Mouse (Mus musculus) ovary, postnatal 10 days (tissue): ENCODE measurements at regions not wholly inside any gene's neighbourhood (a gene's known extent, or its start where the extent isn't known, plus 50 kb on each side); places are given as distances from the start of the nearest gene placed in this dataset.

ENCODE experiments used
- DNase-seq: peaks from one replicate; pipeline ENCODE4 v3.0.0; 2022; ENCODE audit warnings: low spot score

DNA sequence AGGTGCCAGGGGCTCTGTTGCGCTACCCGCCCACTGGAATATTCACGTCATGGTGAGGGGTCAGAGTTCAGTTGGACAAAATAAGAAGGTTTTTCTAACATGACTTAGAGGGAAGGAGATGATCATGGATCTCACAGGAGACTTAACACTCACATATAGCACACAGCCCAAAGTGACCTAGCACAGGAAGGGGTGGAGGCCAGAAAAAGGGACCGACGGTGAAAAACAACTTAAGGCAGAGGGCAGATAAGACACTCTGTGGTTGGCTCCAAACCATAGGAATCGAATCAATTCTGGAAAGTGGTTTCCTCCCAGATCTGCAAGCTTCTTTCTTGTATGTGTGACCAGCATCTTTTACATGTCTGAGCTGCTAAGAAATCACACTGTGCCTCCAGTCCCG is 192.9 kb upstream of the 4930412O13Rik start:
- DNase-seq = no peak

DNA sequence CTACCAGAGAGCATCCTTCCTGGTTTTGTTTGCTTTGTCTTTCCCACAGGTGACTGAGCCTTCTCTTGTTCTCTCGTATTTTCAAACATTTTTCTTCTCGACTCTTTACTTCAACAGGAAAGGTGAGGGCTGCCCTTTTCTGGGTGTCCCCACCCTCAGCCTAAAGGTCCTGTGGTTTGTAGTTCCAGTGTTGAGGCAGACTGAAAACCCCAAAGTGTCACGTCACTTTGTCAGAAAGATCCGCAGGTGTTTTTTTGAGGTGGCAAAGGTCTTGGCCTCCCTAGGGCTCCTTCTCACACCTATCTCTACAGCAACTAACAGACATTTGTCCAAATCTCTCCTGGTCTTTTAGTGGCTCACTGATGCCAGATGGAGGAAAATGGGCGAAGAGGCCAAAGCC is 191.5 kb upstream of the 4930412O13Rik start:
- no peak for DNase-seq

DNA sequence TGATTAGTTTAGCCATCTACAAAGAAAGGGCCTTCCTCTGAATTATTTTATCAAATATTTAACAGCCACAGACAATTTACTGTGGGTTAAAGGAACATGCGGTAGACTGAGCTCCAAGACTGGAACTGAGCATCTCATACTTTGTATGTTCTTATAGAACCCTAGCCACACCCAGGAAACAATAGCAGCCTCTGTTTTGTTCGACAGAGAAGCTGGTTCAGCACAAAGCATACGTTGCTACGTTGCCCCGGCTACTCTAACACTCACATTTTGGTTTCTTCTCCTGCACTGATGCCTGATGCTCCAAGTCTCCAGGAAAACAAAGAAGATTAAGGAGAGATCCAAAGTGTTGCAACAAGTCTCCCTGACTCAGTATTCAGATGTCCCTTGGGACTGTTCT is 189.5 kb upstream of the 4930412O13Rik start:
- DNase-seq = no peak

DNA sequence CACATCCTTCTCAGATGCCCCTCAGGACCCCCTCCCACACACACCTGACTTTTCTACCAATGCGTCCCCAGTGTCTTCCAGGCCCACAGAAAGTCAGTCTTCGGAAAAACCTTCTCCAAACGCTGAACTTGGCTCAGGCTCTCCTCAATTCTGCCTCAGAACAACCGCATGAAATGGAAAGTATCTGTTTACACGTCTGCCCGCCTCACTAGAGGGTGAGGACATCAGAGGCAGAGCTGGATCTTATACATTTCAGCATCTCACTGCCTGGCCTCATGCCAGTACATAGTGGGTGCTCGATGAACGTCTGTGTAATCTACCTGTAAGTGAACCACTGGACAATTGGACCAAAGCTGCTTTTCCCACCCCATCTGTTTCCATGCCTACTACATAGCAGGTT is 189.1 kb upstream of the 4930412O13Rik start:
- no peak for DNase-seq

DNA sequence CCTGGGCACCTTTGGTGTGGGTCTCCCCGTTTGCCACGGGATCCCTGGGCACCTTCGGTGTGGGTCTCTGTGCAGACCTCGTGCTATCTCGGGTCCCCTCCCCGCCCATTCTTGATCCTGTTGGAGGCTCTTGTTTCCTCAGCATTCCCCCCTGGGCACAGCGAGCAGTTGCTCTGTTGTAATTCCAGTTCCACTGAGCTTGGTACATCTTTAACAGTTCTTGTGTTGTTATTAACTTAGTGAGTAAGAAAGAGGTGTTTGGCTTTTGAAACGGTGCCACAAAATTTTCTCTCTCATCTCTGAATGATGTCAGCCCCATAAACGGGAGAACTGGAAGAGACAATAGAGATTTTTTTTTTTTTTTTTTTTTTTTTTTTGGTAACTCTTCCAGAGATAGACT is 187.7 kb upstream of the 4930412O13Rik start:
- no peak for DNase-seq

DNA sequence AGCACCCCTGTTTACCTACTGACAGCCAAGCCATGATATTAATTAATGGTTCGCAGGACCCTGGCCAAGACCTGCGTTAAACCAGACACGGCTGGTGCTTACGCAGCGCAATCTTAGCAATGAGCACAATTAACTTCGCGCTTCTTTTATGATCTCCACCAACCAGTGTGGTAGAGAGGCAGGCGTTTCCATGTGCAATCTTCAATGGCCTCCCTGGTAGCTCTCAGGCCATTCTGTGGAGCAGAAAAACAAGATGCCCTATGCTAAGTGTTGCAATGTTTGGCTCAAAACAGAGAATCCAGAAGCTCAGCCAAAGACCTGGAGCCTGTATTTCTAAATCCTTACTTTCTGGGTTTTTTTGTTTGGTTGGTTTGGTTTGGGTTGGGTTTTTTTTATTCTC is 186.9 kb upstream of the 4930412O13Rik start:
- DNase-seq = no peak

DNA sequence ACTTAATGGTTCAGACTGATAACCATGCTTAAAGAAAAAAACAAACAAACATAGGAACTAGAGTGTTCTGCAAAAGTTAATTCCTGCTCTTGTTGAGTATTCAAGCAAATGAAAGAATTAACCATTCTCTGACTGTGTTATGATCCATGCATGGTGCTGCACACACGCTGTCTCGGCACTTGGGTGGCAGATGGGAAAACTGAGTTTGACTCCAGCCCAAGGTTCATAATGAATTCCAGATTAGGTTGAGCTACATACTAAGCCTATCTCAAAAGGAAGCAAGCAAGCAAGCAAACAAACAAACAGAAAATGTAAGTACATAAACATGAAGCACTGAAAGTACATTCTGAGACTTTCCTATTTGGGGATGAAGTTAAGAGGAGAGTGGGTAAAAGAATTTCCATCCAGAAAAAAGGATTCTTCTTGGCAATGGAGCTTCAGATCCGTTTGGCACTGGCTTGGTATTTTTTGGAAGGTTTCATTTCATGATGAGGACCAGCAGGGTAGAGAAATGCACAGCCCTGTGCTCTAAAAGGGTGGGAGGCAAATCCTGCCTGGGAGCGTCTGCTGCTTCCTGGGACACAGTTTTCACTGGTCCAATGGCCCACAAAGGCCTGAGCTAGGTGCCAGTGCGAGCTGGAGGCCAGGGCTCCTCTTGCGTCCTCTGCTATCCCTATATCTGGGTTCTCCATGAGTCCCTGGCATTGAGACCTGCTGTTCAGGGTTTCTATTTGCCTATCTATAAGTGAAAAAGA is 183.3 kb upstream of the 4930412O13Rik start:
- no peak for DNase-seq

DNA sequence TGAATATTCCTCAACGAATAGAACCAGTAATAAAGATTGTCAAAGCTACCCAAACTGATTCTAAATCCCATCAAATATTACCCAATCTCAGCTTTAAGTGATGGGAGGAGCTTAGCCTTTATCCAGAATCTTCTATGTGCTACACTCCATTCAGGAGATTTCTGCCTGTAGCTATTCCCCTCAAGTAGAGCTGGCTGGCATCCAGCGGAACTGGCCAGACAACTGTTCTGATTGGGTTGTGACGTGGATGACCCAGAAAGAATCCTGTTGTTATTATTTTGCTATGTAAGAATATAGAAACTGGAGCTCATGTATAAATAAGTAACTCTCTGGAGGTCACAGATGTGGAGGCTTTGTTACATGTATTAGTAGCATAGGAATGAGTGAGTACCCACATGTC is 176.8 kb upstream of the 4930412O13Rik start:
- no peak for DNase-seq

DNA sequence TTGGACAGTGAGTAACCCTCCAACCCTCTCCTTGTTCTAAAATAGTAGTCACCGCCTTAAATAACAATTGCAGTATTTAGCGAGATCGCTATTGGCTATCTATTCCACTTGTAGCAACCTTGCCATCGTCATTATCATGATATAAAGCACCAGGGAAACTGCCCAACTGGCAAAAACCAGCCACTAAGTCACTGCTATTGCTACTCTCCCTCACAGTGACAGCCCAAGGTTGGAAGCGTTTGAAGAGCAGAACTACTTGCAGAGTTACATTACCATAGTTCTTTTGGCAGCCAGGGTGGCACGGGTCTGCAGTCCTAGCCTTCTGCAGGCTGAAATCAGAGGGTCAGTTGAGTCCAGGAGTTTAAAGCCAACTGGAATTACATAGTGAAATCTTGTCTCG is 171.6 kb upstream of the 4930412O13Rik start:
- DNase-seq = no peak

DNA sequence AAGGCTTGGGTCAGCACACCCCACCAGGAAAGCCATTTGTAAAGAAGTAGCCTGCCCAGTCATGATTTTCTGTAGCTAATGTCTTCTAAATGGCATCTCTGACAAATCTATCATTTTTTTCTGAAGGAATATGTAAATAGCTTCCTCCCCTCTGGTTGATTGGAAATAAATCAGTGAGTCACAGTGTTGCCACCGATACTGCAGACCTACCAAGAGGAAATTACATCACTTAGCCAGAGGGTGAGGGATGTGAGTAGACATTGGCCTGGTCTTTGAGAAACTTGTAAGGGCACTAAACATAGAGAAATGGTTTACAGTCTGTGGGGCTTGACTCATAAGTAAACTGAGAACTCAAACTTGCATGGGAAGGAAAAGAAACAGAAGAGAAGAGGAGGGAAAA is 163.1 kb upstream of the 4930412O13Rik start:
- no peak for DNase-seq

DNA sequence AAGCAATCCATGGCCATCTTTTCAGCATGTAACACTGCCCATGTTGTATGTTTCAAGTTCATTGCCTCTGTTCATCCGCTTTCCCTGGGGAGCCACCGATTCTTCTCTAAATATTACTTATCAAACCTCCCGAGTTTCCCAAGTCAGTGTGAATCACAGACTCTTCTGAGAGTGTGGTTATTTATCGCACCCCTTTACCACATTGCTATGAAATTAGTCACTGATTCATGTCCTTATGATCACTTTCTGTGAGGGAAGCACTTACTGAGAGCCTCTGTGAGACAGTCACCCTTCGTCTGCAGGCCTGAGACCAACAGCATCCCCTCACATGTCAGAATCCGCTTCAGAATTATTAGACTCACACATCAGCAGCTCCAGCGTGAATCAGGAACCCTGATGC is 147.8 kb upstream of the 4930412O13Rik start:
- DNase-seq = no peak

DNA sequence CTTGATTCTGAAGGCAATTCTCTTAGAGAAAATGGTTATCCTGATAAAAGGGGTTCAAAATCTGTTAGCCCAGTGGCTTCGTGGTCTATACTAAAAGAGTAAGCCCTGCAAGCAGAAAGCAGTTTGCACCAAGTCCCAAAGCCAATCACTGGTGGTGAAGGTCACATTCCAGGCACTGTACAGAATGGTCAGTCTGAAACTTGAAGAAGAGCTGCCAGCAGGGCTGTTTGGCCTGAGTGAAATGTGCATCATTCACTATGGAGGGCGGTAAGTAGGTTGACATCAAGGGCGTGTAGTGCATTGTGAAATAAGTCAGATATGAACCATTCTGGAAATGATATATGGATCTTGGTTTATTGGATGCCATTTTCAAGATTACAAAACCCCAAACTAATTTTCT is 136.9 kb upstream of the 4930412O13Rik start:
- no peak for DNase-seq

DNA sequence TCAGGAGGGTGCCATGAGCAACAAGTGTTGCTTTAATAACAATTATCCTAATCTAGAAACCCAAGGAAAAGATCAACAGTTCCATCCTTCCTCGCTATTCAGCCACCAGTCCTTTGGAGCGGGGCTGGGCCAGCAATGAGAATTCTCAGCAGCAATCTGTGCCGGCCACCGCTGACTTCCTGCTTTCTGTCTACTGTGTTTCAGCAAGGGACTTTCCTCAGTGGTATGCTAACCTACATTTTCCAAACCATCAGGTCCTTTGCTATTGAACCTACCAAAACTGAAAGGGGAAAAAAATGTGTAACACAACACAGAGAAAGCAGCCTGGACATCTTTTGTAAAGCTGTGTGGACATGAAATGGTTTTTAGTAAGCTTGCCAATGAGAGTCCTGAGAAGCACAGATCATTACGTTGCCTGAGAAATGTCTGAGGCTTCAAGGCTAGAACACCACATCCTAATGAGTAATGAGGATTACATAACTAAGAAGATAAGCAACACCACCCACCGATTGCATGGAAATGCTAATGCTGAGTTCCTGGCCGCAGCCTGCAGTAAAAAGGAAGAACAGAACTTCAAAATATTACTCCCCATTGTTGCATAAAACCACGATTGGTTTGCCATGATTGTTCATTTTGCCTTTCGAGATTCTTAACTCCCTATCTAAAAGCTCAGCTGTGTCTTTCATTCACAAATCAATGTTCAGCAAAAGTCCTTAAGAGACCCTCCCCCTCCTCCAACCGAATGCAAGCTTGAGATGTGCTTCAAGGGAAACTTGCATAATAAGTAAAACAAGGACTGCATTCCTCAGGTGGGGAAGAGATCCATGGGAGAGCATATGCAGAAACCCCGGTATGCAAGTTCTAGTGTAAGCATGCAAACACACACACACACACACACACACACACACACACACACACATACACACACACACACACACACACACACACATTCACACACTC is 130.9 kb upstream of the 4930412O13Rik start:
- DNase-seq = no peak

DNA sequence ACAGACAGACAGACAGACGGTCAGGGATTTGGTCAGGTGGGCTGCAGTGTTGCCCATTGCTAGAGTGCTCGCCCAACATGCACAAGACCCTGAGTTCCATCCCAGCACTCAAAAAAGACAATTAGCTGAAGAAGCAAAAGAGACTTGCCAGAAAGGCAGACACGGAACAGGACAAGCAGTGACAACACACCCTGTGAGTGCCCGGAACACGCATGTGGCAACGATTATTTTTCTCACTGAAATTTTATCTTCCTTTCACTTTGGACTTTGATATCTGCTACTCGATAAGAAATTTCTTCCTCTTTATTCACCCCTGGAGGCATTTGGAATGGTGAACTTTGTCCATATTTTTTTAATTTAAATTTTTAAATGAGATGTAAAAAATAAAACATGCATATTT is 127.4 kb upstream of the 4930412O13Rik start:
- DNase-seq = no peak

DNA sequence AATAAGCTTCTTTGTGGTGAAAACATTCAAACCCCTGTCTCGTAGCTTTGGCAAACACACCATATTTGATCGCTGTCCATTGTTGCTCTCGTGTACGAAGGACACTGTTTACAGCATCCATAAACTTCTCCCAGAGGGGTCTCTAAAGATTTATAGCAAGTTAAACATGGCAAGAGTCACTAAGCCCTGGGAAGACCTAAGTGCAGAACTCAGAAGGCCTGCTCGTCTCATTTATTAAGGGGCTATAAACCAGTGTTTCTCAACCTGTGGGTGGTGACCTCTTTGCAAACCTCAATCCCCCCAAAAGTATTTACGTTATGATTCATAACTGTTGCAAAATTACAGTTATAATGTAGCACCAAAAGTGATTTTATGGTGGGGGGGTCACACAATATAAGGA is 126.9 kb upstream of the 4930412O13Rik start:
- DNase-seq = no peak

DNA sequence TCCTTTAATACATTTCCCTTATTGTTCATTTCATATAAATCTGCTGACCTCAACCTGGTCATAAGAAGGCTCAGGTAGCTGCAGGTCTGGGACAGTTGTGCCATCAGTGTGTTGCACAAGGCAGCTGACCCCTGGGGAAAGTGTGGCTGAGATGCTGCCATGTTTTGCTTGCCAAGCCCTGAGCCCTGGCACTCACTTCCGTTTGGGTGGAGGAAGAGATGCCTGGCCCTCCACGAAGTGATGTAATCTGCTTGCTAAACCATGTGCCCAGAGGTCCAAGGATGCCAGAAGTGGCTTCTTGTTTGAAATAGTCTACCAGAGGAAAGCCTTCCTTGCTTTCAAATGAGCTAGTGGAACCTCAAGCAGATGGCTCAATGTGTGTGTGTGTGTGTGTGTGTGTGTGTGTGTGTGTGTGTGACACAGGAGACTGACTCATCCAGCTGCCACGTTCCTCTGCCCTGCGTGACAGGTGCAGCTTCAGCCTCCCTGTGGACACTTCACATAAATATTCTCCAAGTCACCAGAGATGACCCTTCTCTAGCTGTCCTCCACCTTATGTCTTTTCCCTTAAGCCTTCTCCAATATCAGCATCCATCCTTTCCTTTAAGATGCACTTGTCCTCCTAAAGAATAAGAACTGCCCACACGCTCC is 123.2 kb upstream of the 4930412O13Rik start:
- no peak for DNase-seq

DNA sequence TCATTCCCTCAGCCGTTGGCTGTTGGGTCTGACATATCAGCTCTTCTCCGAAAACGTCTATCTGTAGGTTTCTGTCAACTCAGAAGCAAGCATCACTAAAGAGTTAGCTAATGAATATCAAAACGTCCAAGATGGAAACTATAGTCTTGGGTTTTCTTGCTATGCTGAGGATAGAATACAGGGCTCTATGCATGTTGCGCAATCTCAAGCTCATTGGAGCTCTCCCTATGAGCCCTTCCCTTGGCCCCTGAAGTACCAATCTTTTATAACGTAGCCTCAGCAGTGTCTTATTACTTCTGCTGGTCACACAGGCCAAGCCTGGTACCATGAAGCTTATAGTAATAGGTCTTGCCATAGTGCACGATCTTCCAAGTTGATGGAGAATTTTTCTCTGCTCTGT is 122.1 kb upstream of the 4930412O13Rik start:
- DNase-seq = no peak

DNA sequence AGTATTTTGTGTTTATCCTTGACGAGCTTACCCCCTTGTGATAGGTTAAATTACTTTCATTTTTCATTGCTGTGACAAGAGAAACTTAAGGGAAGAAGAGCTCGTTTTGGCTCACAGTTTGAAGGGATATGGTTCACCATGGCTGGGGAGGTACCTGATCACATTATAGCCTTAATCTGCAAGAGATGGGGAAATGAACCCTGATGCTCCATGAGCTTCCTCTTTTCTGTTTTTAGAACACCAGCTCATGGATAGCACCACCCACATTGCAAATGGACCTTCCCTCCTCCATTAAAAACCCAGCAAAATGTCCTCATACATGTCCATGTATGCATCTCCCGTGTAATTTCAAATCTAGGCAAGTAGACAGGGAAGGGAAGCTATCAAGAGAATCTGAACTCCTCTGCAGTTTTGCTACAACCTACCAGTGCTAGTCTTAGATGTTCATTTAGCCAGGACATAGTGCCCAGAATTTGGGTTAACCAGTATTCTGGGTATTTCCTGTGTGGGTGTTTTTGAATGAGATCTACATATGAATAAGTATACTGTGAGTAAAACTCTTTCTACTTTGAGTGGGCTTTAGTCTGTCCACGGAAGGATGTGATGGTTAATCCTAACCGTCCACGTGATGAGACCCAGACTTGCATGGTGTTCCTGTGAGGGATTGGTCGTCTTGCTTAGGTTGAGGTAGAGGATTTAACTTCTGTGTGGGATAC is 121.5 kb upstream of the 4930412O13Rik start:
- DNase-seq = no peak

DNA sequence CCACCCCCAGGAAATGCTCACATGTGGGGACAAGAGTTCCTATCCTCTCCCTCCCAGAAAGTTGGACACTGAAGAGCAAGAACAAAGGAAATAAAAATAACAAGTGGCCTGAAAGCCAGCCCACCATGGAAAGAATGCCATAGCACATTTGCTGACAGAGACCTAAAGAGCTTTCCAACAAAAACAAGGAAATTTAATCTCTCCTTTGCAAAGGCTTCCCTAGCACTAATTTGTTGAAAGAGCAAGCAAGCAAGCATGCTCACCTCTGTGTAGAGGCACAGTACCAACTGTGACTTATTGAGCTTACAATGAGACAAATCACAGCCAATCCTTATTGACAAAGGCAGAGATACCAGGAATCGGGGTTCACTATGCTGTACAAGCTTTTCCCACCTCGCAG is 100.9 kb upstream of the 4930412O13Rik start:
- DNase-seq = no peak

DNA sequence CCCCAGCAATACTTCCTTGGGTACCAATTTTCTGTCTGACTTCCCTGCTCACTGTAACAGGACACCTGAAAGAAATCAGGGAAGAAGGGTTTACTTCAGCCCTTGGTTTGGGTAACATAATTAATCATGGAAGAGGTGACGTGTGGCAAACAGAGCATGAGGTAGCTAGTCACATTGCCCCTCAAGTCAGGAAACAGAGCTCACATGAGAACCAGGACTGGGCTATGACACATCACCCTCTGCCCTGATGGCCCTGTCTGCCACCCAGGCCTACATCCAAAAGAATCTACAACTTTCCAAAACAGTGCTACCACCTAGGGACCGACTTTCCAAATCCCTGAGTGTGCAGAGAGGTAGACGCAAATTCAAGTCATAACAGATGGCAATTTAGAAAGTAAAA is 98.4 kb upstream of the 4930412O13Rik start:
- DNase-seq = no peak

DNA sequence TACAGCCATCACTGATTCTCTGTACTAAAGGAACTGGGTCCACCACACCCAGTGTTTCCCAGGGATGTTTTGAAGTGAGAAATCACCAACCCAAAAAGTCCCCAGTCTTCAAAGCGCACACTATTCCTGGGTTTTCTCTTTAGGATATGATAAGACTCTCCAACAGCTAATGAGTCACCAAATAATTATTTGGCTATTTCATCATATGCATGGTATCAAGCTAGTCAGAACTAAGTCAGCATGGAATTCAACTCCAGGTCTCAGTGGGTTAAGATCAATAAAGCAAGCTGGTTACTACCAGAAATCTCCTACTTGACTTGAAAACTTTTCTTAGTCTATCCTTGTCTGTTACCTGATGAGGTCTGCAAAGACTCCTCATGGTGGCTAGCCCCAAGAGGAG is 89.1 kb upstream of the 4930412O13Rik start:
- DNase-seq = no peak

DNA sequence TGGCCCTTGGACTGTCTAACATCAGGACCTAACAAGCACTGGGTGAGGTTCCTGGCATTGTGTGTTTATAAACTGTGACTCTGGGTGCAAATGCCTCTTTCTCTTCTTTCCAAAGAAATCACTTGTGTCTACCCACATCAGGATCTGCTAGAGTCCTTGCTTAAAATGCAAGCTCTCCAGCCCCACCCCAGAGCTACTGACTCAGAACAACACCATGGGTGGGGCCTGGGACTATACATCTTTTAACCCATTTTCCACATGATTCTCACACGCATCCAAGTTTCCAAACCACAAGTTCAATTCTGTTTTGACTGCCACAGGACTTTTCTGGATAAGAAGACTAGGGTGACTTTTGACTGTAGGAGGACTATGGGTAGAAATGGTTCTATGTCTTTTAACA is 88.7 kb upstream of the 4930412O13Rik start:
- no peak for DNase-seq
